Mouse (Mus musculus) limb, embryonic 15.5 days (tissue): Measurements from ENCODE around the gene Fth1. TPM values are rescaled to one million over a fixed set of nuclear protein-coding genes. Genes with fewer than 3 reads are reported as not detected.

ENCODE experiments used
- polyA plus RNA-seq: library from polyadenylated mRNA; unstranded; fragments of >200 nt; fragmentation: Nextera tagmentation; extraction: Ambion mirVana; gene quantifications from 2 replicates; pipeline ENCODE4 v1.2.1, GENCODE M21; 2015

Fth1 gene
- polyA plus RNA-seq, 1 experiment from 2014 or later = 1,462 TPM

Other genes with a start within 250 kb of the Fth1 start
- not detected in 2 replicates for gene Scgb2a2, start 133.0 kb upstream of the Fth1 start, polyA plus RNA-seq
- 83.1 and 90.5 TPM in 2 replicates for gene Incenp, start 81.0 kb upstream of the Fth1 start, polyA plus RNA-seq
- gene Best1, start 21.0 kb downstream of the Fth1 start, polyA plus RNA-seq = 1.9 and 2.1 TPM in 2 replicates
- 44.8 and 45.1 TPM in 2 replicates for gene Rab3il1, start 21.1 kb downstream of the Fth1 start, polyA plus RNA-seq
- gene Fads3, start 61.0 kb downstream of the Fth1 start, polyA plus RNA-seq = 12.7 and 17.1 TPM in 2 replicates
- gene Fads2, start 121.1 kb downstream of the Fth1 start, polyA plus RNA-seq = 63.8 and 65.8 TPM in 2 replicates
- 79.8 and 81.1 TPM in 2 replicates for gene Fads1, start 202.3 kb downstream of the Fth1 start, polyA plus RNA-seq
- 379 and 471 TPM in 2 replicates for gene Tmem258, start 223.4 kb downstream of the Fth1 start, polyA plus RNA-seq
- 65.9 and 66.7 TPM in 2 replicates for gene Fen1, start 223.6 kb downstream of the Fth1 start, polyA plus RNA-seq